Mouse (Mus musculus) midbrain, postnatal 0 days (tissue): Measurements from ENCODE around the gene Sipa1l3. TPM values are rescaled to one million over a fixed set of nuclear protein-coding genes. Genes with fewer than 3 reads are reported as not detected.

ENCODE experiments used
- ATAC-seq: fragments of 200-750 bp; cut with Nextera tagmentation; 2 replicates; pipeline ENCODE4 v1.8.0; 2017; ENCODE audit warnings: moderate number of reproducible peaks, mild to moderate bottlenecking, moderate TSS enrichment, moderate library complexity; ENCODE audit not compliant: low FRiP score
- DNase-seq: peaks from one replicate; pipeline ENCODE4 v3.0.0-alpha.2; 2015; ENCODE audit warnings: low spot score
- H3K27ac ChIP-seq: fragments of 300-500 bp; sonication (generic); 2 replicates; pipeline ENCODE4 v1.5.1; 2014; ENCODE audit warnings: low read depth, mild to moderate bottlenecking, low read length, mixed read lengths
- H3K27me3 ChIP-seq: fragments of 300-500 bp; sonication (generic); 2 replicates; pipeline ENCODE4 v1.6.1; 2014; ENCODE audit warnings: low read length, control low read depth, mixed read lengths; ENCODE audit not compliant: insufficient read depth
- H3K36me3 ChIP-seq: fragments of 300-500 bp; sonication (generic); 2 replicates; pipeline ENCODE4 v1.6.1; 2014; ENCODE audit warnings: low read length, control low read depth, mixed read lengths; ENCODE audit not compliant: insufficient read depth
- H3K4me1 ChIP-seq: fragments of 300-500 bp; sonication (generic); 2 replicates; pipeline ENCODE4 v1.6.1; 2014; ENCODE audit warnings: mild to moderate bottlenecking, control low read depth, antibody characterized with exemption, low read length, mixed read lengths; ENCODE audit not compliant: insufficient read depth
- H3K4me2 ChIP-seq: fragments of 300-500 bp; sonication (generic); 2 replicates; pipeline ENCODE4 v1.6.1; 2014; ENCODE audit warnings: low read depth, mild to moderate bottlenecking, low read length, mixed read lengths; ENCODE audit not compliant: poor library complexity, severe bottlenecking
- H3K4me3 ChIP-seq: fragments of 300-500 bp; sonication (generic); 2 replicates; pipeline ENCODE4 v1.5.1; 2014; ENCODE audit warnings: low read depth, mild to moderate bottlenecking, low read length, moderate library complexity
- H3K9ac ChIP-seq: fragments of 300-500 bp; sonication (generic); replicated peaks from 2 replicates; pipeline ENCODE4 v1.6.1; 2014; ENCODE audit warnings: mild to moderate bottlenecking, low read length, moderate library complexity, mixed read lengths; ENCODE audit not compliant: poor library complexity, severe bottlenecking
- H3K9me3 ChIP-seq: fragments of 300-500 bp; sonication (generic); 2 replicates; pipeline ENCODE4 v1.6.1; 2016; ENCODE audit warnings: low read length, control low read depth
- CTCF ChIP-seq: IDR thresholded peaks from 2 replicates; pipeline ENCODE4 v1.5.1; 2016; ENCODE audit warnings: antibody characterized with exemption, mild to moderate bottlenecking
- WGBS: fragments of 180-500 bp; shearing (Covaris S2); extraction: QIAGEN DNeasy Blood & Tissue Kit; methylation state at CpG from one replicate; pipeline ENCODE4 v1.1.7; 2014; 5-methylcytosine and 5-hydroxymethylcytosine counted together
- polyA plus RNA-seq: library from polyadenylated mRNA; unstranded; fragments of >200 nt; fragmentation: Nextera tagmentation; extraction: Ambion mirVana; gene quantifications from 2 replicates; pipeline ENCODE4 v1.2.1, GENCODE M21; 2015
- total RNA-seq: library from RNA; depleted of rRNA; stranded (reverse); fragments of >200 nt; gene quantifications from 2 replicates; pipeline ENCODE4 v1.2.3, GENCODE M21; 2014

The Sipa1l3 gene
- total and polyA plus RNA-seq, 2 experiments from 2014 or later: 13.9 to 80.7 TPM

DNA sequence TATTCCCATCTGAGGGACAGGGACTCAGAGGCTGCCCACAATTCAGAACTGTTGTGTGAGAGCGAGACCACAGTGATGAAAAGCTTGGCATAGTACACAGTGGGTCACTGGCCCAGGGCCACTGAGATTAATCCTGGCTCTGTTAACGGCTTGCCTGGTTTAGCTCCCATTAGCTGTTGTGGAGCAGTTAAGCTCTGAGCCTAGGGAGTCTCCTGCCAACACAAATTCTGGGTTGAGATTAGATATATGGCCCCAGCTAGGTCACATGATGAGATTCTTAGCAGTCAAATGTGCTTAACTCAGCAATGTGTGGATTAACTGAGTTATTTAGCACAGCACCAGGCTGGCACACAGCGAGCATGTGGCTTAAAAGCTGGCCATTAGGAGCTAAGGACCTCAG is 121.0 kb downstream of the Sipa1l3 start:
- 58% methylated on average over 3 of the region's 3 CpGs for WGBS
- no peak overlapping the region for H3K27ac ChIP-seq

GRCm38 (mm10) chr7:29396943-29397340 is 121.5 kb downstream of the Sipa1l3 start:
- ATAC-seq (no peak), DNase-seq (no peak)
- 89% methylated on average over 16 of the region's 16 CpGs for WGBS
- Histone ChIP-seq H3K9me3 (no peaks in the 10 kb centered on the region), H3K36me3 (peaks cover 42% of the 10 kb centered on the region), H3K4me1 (no peaks in the 10 kb centered on the region), H3K27me3 (no peaks in the 10 kb centered on the region), H3K27ac (no peak overlapping the region), H3K4me3 (no peak overlapping the region), H3K4me2 (no peak overlapping the region), H3K9ac (no peak overlapping the region)
- no peak for TF ChIP-seq CTCF

More for the DNA sequence above, 121.0 kb downstream of the Sipa1l3 start:
- DNase-seq: peak; percentile 61
- H3K9ac ChIP-seq: no peak overlapping the region
- no peak for ATAC-seq
- no peak for TF ChIP-seq CTCF
- no peaks in the 10 kb centered on the region for H3K27me3 ChIP-seq
- H3K4me1 ChIP-seq: no peaks in the 10 kb centered on the region
- H3K4me3 ChIP-seq: no peak overlapping the region
- no peaks in the 10 kb centered on the region for H3K9me3 ChIP-seq
- no peak overlapping the region for H3K4me2 ChIP-seq
- peaks cover 42% of the 10 kb centered on the region for H3K36me3 ChIP-seq

DNA sequence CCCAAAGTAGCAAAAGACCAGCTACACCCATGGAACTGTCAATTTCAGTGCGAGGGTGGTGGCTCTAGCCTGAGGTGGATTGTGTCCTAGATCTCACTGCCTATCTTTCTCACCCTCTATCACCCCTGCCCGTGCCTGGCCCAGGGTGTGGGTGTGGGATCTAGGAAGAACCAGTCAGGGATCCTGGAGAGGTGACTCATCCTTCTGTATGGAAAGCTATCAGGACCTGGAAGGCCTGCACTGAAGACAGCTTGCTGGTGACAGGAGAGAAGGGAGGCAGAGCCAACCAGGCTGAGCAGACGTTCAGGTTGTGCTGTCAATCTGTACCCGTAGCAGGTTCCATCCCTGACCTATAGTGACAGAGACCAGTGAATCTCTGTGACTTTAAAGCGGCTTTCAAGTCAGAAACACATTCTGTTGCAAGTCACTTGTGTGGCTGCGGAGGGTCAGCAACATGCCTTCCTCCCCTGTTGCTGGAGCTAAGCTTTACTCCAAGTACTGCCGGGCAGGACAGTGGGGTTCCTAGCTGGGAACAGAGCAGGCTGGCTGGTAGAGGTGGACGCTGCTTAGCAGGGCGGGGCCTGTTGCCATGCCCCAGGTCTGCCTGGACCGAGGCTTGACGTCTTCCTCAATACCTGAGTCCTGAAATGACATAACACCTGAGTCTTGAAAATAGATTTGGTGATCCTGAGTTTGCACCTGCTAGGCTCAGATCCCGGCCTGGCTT is 122.1 kb downstream of the Sipa1l3 start:
- Histone ChIP-seq H3K27me3 (no peaks in the 10 kb centered on the region), H3K36me3 (peaks cover 44% of the 10 kb centered on the region), H3K9ac (no peak overlapping the region), H3K27ac (no peak overlapping the region), H3K4me2 (no peak overlapping the region), H3K4me3 (no peak overlapping the region), H3K9me3 (no peaks in the 10 kb centered on the region), H3K4me1 (no peaks in the 10 kb centered on the region)
- no peak for ATAC-seq
- DNase-seq: no peak
- 88% methylated on average over 12 of the region's 12 CpGs for WGBS
- no peak for TF ChIP-seq CTCF

DNA sequence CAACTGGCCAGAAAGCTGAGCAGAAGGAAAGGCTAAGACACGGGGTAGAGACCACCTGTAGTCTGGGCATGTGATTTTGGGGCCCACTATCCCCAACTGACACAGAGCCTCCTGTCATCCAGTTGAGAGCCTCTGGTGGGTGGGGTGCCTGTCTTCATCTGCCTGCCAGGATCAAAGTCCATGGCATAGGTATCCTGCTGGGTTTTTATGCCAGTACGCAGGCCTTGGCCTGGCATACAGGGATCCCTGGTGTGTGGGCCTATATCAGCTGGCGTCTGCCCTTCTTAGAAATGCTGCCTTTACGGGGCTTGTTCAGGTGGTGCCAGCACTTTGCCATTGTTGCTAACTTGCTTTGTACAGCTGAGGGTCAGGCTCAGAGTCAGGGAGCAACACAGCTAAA is 123.3 kb downstream of the Sipa1l3 start:
- TF ChIP-seq CTCF: no peak
- H3K27me3 ChIP-seq: no peaks in the 10 kb centered on the region
- no peak for DNase-seq
- no peak overlapping the region for H3K4me2 ChIP-seq
- peaks cover 38% of the 10 kb centered on the region for H3K36me3 ChIP-seq
- no peaks in the 10 kb centered on the region for H3K4me1 ChIP-seq
- H3K4me3 ChIP-seq: no peak overlapping the region
- no peaks in the 10 kb centered on the region for H3K9me3 ChIP-seq
- 56% methylated on average over 4 of the region's 4 CpGs for WGBS
- no peak overlapping the region for H3K27ac ChIP-seq
- H3K9ac ChIP-seq: no peak overlapping the region
- ATAC-seq: no peak

GRCm38 (mm10) chr7:29393292-29393691 is 125.1 kb downstream of the Sipa1l3 start:
- WGBS: 93% methylated on average over 10 of the region's 10 CpGs
- Histone ChIP-seq H3K27ac (no peak overlapping the region), H3K4me2 (no peak overlapping the region), H3K36me3 (peaks cover 25% of the 10 kb centered on the region), H3K9ac (0 out of 2 replicates have a peak overlapping the region, but pooled peaks have one; percentile 9), H3K4me1 (no peaks in the 10 kb centered on the region), H3K27me3 (no peaks in the 10 kb centered on the region), H3K9me3 (no peaks in the 10 kb centered on the region), H3K4me3 (no peak overlapping the region)
- TF ChIP-seq CTCF: no peak
- DNase-seq (peak; percentile 88), ATAC-seq (peak; percentile 62; the same call in 1 of the 2 replicates)

DNA sequence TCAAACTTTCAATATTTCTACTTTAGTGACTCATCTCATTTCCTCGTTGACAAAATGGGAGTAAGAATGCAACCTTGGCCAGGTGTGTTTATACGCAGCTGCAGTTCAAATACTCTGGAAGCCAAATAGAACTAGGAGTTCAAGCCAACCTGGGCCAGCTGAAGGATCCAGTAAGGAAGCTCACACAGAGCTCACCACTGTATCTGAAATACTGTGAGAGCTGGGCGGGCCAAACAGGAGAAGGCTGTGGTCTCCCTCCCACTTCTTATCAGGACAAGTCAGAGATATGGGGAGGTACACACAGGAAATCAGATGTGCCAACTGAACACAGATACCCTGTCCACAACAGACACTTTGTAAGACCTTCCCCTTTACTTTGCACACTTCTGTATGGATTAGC is 125.6 kb downstream of the Sipa1l3 start:
- no peak overlapping the region for H3K4me2 ChIP-seq
- H3K36me3 ChIP-seq: peaks cover 27% of the 10 kb centered on the region
- 92% methylated on average over 3 of the region's 3 CpGs for WGBS
- DNase-seq (no peak), ATAC-seq (no peak)
- 0 out of 2 replicates have a peak overlapping the region, but pooled peaks have one; percentile 9 for H3K9ac ChIP-seq
- H3K4me1 ChIP-seq: no peaks in the 10 kb centered on the region
- no peaks in the 10 kb centered on the region for H3K27me3 ChIP-seq
- no peak overlapping the region for H3K27ac ChIP-seq
- no peaks in the 10 kb centered on the region for H3K9me3 ChIP-seq
- TF ChIP-seq CTCF: no peak
- no peak overlapping the region for H3K4me3 ChIP-seq
